Mouse (Mus musculus) MEL-GATA-1-ER (cell line): Measurements from ENCODE around the gene Pla2g4a.

ENCODE experiments used
- DNase-seq: peaks from one replicate; pipeline ENCODE4 v3.0.0-alpha.2; 2012; ENCODE audit warnings: low read depth; ENCODE audit errors: extremely low read depth

The Pla2g4a gene

GRCm38 (mm10) chr1:149960734-149961424 lies at the start of gene Pla2g4a:
Pla2g4a (minus strand) TSS chr1:149961290.
- peak; percentile 80 for DNase-seq

- DNase-seq, result no peak
These were observed 49.5 kb upstream of the Pla2g4a start for GRCm38 (mm10) chr1:150010629-150010979.

GRCm38 (mm10) chr1:150009968-150010628 lies 49.0 kb upstream of the Pla2g4a start:
- no peak for DNase-seq

- no peak for DNase-seq
These were observed 48.0 kb upstream of the Pla2g4a start for GRCm38 (mm10) chr1:150009134-150009533.

- no peak for DNase-seq
These were observed 14.5 kb upstream of the Pla2g4a start for GRCm38 (mm10) chr1:149975626-149976025.

- no peak for DNase-seq
These were observed 4.7 kb upstream of the Pla2g4a start for GRCm38 (mm10) chr1:149965826-149966225.

- DNase-seq, result peak; percentile 71
These were observed 574 bp upstream of the Pla2g4a start for GRCm38 (mm10) chr1:149961425-149962303.

- no peak for DNase-seq
These were observed 839 bp downstream of the Pla2g4a start for GRCm38 (mm10) chr1:149960251-149960650.

- DNase-seq, result no peak
These were observed 2.0 kb downstream of the Pla2g4a start for GRCm38 (mm10) chr1:149959069-149959468.

GRCm38 (mm10) chr1:149955482-149955881 lies 5.6 kb downstream of the Pla2g4a start:
- peak; percentile 71 for DNase-seq

- DNase-seq, result peak; percentile 80
These were observed 7.1 kb downstream of the Pla2g4a start for GRCm38 (mm10) chr1:149954026-149954425.

GRCm38 (mm10) chr1:149952050-149952449 lies 9.0 kb downstream of the Pla2g4a start:
- DNase-seq, result no peak

GRCm38 (mm10) chr1:149950656-149951055 lies 10.4 kb downstream of the Pla2g4a start:
- no peak for DNase-seq

- no peak for DNase-seq
These were observed 10.8 kb downstream of the Pla2g4a start for GRCm38 (mm10) chr1:149950254-149950653.

GRCm38 (mm10) chr1:149949334-149949733 lies 11.8 kb downstream of the Pla2g4a start:
- no peak for DNase-seq

- peak; percentile 85 for DNase-seq
These were observed 12.8 kb downstream of the Pla2g4a start for GRCm38 (mm10) chr1:149948066-149948825.

- DNase-seq, result no peak
These were observed 14.1 kb downstream of the Pla2g4a start for GRCm38 (mm10) chr1:149946993-149947392.

- no peak for DNase-seq
These were observed 14.7 kb downstream of the Pla2g4a start for GRCm38 (mm10) chr1:149946432-149946831.

- no peak for DNase-seq
These were observed 17.5 kb downstream of the Pla2g4a start for GRCm38 (mm10) chr1:149943611-149944010.

- DNase-seq, result peak; percentile 90
These were observed 20.8 kb downstream of the Pla2g4a start for GRCm38 (mm10) chr1:149940301-149940700.
